Mouse (Mus musculus) gonadal fat pad, adult 2 months (tissue): ENCODE measurements at regions not wholly inside any gene's neighbourhood (a gene's known extent, or its start where the extent isn't known, plus 50 kb on each side); places are given as distances from the start of the nearest gene placed in this dataset.

Experiments
- DNase-seq: peaks from one replicate; pipeline ENCODE4 v3.0.0-alpha.2; 2012; ENCODE audit warnings: low read depth

GRCm38 (mm10) chr13:41897481-41898317, 50.2 kb upstream of the Adtrp start:
- DNase-seq = no peak
